Mouse (Mus musculus) thymus, postnatal 36 days (tissue): ENCODE data around the gene Tspan4.

Experiments
- DNase-seq, 2 experiments: peaks; one replicate each; pipeline ENCODE4 v3.0.0; 2022; ENCODE audit warnings: mixed read lengths in 2 of 2

The Tspan4 gene

GRCm38 (mm10) chr7:141477578-141478269 lies 2.7 kb downstream of the Tspan4 start:
- DNase-seq = no peak

- no peak for DNase-seq
Measured at GRCm38 (mm10) chr7:141478270-141478748, 3.3 kb downstream of the Tspan4 start.

- DNase-seq = peak; percentile 58 to 68
Measured at GRCm38 (mm10) chr7:141480842-141481497, 5.9 kb downstream of the Tspan4 start.

DNA sequence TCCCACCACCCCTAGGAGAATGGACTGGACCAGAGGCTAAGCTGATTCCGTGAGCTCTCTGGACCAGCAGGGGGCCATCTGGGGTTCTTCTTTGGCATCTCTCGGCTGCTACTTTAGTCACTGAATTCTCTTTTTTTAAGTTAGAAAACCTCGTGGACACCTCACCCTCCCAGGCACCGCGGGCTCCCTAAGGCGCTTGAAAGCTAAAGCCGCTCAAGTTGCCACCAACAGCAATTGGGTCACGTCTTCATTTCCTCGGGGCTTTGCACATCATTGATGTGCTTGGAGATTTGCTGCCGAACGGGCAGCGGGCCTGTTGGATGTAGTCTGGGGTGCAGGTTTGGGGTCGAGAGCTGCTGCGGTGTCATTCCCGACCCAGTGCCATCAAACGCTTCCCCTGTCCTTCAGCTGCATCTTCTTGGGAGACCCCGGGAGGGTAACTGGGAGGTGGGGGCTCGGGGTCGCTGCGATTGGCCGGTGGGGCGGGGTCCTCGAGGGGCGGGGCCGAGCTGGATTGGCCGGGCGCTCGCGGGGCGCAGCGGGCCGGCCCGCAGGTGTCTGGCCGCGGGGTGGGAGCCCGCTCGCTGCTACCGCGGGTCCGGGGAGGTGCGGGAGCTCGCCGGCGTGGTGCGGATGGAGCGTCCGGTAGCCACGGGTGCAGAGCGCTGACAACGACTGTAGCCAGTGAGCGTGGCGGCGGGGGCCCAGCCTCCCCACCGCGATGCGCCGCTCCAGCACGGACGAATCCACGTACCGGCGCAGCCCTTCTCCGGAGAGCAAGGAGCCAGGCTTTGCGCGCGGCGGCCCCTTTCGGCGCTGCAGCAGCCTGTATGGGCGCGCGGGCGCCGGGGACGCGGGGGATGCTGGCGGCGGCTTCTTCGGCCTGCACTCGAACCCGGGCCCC lies 6.7 kb downstream of the Tspan4 start:
- DNase-seq = peak in 1 of 2 experiments; percentile 42

GRCm38 (mm10) chr7:141482531-141483024 lies 7.5 kb downstream of the Tspan4 start:
- no peak for DNase-seq

DNA sequence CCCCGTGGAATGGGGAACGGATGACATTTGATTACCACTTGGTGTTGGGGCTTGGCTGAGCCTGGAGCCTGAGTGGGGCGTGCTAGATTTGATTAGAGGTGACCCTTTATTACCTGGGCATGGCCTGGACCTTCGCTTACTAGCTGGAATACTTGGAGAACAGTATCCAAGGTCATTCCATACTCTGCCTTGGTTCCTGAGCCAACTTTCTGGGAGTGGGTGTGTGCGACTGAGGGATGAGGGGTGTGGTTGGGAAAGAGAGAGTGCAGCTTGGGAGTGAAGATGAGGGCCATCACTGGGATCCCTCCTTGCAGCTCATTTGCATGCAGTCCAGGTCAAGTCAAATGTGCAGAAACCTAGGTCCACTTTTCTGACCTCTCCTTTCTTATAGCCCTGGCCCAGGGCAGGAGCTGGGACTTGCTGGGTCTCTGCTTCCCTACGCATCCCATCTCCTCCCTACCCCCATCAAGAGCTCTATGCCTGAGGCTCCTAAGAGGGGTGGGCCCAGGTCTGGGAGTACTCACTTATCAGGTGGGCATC lies 8.1 kb downstream of the Tspan4 start:
- DNase-seq = no peak

GRCm38 (mm10) chr7:141484186-141485120 lies 9.4 kb downstream of the Tspan4 start:
- no peak for DNase-seq

GRCm38 (mm10) chr7:141485186-141485585 lies 10.1 kb downstream of the Tspan4 start:
- no peak for DNase-seq

DNA sequence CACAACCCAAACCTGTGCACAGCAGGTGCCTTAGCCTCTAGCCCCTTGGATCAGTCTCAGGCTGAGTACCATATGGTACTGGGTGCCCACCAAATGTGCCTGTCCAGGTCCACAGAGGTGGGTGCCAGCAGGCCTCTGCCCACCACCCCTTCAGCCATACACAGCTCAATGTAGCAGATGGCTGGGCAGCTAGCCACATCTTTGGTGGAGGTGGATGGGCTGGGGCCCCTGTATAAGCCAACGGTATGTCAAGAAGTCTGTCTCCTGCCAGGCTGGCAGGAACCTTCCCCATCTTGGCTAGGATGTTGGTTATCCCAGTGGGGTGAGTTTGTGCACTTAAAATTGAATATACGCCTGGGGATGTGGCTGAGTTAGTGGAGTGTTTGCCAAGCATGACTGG lies 10.6 kb downstream of the Tspan4 start:
- DNase-seq = no peak

DNA sequence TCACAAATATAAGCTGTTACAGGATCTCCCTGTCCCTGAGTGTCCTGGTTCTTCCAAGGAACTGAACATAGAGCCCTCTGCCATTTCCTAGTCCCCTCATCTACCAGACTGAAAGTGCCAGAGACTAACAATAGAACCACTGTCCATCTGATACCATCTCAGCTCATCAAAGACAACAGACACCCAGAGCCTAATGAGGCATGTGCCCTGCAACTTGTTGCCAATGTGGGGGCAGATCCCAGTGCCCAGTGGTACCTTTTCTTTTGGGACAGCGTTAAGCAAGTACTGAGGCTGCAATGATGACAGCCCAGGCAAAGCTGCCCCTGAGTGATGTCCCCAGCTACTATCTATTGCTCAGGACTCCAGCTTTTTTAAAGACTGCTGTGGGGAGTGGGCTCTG lies 11.2 kb downstream of the Tspan4 start:
- DNase-seq = no peak

GRCm38 (mm10) chr7:141487141-141487540 lies 12.1 kb downstream of the Tspan4 start:
- no peak for DNase-seq

DNA sequence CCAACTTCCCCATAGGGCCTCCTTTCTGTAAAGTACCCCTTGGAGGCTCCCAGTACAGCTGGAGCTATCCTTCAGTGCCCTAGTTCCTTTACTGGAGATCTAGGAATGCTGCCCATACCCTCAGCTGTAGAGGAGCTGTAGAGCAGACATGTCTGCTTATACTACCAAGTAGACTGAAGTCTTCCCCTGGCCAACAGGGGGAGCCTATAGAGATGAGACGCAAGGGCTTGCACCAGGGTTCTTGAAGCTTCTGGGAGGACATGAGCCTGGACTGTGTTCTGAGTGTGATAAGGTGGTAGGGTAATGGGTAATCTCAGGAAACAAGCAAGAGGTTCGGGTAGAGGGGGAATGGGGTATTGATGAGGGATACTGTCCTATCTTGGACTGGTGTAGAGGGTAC lies 16.1 kb downstream of the Tspan4 start:
- peak in 1 of 2 experiments; percentile 19 for DNase-seq

DNA sequence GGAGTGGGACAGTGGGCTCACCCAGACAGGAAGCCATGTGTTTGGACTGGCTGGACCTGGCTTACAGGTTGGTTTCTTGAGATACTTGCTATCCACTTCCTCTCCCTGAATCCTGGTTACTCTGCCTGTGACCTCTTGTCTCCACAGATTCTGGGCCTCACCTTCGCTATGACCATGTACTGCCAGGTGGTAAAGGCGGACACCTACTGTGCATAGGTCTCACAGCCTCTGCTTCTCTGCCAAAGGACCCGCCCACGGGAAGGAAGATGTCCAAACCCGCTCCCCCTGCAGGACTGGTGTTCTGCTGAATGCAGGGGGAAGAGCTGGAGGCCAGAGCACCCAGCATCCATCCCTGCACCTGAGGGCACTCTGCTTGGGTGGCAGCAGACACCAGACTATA lies 17.7 kb downstream of the Tspan4 start:
- DNase-seq = no peak

DNA sequence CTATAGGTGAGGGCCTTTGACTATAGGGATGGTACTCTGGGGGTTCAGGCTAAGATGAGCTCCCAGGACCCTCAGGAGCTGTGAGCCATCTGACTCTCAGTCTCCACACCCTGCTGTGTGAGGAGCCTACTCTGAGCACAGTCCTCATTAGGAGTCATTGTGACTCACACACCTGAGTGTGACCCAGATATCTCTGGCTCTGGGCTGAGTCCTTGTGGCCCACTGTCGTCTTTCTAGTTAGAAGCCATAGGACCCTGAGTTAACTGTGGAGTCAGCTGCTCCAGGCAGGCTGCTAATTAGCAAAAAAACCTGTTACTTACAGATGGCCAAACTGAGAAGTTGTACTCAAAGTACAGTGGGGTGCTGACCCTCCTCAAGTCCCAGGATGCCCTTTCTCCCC lies 18.7 kb downstream of the Tspan4 start:
- no peak for DNase-seq

GRCm38 (mm10) chr7:141495379-141495778 lies 20.3 kb downstream of the Tspan4 start:
- no peak for DNase-seq

GRCm38 (mm10) chr7:141495940-141496339 lies 20.9 kb downstream of the Tspan4 start:
- DNase-seq = no peak

- DNase-seq = no peak
Measured at GRCm38 (mm10) chr7:141497600-141497999, 22.6 kb downstream of the Tspan4 start.

DNA sequence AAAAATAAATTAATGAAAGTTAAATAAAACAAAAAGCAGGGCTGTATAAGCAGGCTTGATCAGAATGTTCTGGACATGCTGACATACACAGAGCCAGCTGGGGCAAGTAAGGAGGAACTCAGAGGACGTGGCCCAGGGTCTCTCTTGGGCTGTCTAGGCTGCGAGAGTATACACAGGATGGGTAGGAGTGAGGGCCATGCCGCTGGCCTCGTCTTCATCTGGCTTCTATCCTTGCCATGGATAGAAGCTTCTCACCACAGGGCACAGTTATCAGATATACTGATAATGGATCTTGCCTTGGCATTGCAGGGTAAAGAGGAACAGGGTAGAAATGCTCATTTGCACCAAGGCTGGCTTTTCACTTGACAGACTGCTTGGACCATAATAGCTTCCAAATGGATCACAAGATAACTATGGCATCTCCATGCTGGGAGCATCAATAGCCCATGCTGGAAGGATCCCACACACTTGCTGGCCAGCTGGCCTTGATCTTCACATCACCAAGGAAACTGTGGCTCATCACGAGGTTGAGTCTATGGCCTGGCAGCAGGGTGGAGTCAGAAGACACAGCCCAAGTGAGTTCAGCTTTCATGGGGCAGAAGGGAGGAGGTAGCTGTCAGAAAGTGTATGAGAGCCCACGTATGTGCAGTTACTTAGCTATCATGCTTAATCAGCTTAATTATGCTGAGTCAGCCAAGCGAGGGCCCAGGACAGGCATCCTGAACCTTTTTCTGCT lies 26.9 kb downstream of the Tspan4 start:
- no peak for DNase-seq

DNA sequence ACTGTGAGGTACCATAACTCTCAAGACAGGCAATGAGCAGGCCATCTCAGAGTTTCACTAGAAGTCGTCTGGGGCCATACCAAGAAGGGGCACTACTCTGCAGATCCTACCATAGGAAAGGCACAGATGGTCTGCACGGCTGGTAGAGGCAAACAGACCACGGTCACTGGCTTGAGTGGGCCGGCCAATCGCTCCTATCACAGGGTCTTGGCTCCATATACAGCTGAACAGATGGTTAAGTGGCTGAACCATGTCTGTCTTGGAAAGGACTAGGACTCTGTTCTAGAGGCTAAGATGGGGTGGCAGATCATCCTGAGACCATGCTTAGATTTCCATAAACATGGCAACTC lies 27.5 kb downstream of the Tspan4 start:
- DNase-seq = no peak

DNA sequence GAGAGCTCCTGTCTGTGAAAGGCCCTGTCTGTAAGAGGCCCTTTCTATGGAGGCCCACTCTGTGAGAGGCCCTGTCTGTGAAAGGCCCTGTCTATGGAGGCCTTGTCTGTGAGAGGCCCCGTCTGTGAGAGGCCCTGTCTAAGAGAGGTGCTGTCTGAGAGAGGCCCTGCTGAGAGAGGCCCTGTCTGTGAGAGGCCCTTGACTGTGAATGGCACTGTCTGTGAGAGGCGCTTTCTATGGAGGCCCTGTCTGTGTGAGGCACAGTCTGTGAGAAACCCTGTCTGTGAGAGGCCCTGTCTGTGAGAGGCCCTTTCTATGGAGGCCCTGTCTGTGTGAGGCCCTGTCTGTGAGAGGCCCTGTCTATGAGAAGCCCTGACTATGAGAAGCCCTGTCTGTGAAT lies 31.2 kb downstream of the Tspan4 start:
- DNase-seq = no peak

DNA sequence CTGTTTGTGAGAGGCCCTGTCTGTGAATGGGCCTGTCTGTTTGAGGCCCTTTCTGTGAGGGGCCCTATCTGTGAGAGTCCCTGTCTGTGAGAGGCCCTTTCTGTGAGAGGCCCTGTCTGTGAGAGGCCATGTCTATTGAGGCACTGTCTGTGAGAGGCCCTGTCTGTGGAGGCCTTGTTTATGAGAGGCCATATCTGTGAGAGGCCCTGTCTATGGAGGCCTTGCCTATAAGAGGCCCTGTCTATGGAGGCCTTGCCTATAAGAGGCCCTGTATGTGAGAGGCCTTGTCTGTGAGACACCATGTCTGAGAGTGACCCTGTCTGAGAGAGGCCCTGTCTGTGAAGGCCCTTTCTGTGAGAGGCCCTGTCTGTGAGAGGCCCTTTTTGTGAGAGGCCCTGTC lies 33.1 kb downstream of the Tspan4 start:
- no peak for DNase-seq
